ENCODE assay signal across 21 mouse cellular contexts in genomic region chr1:22245748-22246147, GRCm38 (mm10).
DNase-seq lines count a peak whose midpoint lies in the region; ATAC-seq lines count a peak whose summit lies in the region.
"Had no signal": no experiment of that assay in that cellular context is flagged by ENCODE, and none has a peak within 500 bp of the region (broad histone marks: within the 10 kb centered on the region; RNA-seq: fewer than 3 reads in every experiment).

No protein-coding gene starts in this region.

- ATAC-seq in frontal cortex, adult (ENCODE audit: low TSS enrichment): peak; percentile 88
- ATAC-seq: activated CD4-positive, CD25-positive, alpha-beta regulatory T cell, adult 4 months; CD4-positive, CD25-positive, alpha-beta regulatory T cell, adult 4 months; forebrain, embryonic 14.5 days; forebrain, embryonic 16.5 days; Patski had no signal

- no peak for DNase-seq in frontal cortex, postnatal 10 days (ENCODE audit: low spot score in 2 of 2)
- peak; percentile 10 for DNase-seq in layer of hippocampus, adult 9-11 months
- DNase-seq in layer of hippocampus, adult 9-10 months (ENCODE audit: low spot score): no peak
- peak; percentile 11 to 23 for DNase-seq in right cerebral cortex, adult 2 months (ENCODE audit: low spot score in 2 of 2)
- no peak for DNase-seq in right cerebral cortex, postnatal 25 days
- DNase-seq in cerebellum, postnatal 25 days: no peak
- DNase-seq: adrenal gland, adult 8-10 months; adrenal gland, postnatal 14 days; B cell, adult 2 months; cerebellum, adult 11-12 months; cerebellum, adult 2 months; cerebellum, adult 9-10 months; cerebellum, postnatal 10 days; cerebellum, postnatal 36 days; embryo, embryonic 11 days had no signal

Comparison
In these comparisons a context has a peak if more than half of its experiments do, and no peak if none do; other contexts are left out.
1. DNase-seq: peak in layer of hippocampus, adult 9-11 months (single experiment) and right cerebral cortex, adult 2 months (2 of 2); none in frontal cortex, postnatal 10 days (0 of 2), layer of hippocampus, adult 9-10 months (single experiment), right cerebral cortex, postnatal 25 days (single experiment) and cerebellum, postnatal 25 days (0 of 2).